Mouse (Mus musculus) hindbrain, embryonic 15.5 days (tissue): ENCODE measurements around the gene Pcolce2. TPM values are rescaled to one million over a fixed set of nuclear protein-coding genes. Genes with fewer than 3 reads are reported as not detected.
"Not testable (repeated sequence)": the region's sequence is repeated elsewhere in the genome, so short reads cannot be mapped to it uniquely, and the experiment has no call there.

ENCODE experiments used
- ATAC-seq: fragments of 200-750 bp; cut with Nextera tagmentation; 2 replicates; pipeline ENCODE4 v1.8.0; 2017; ENCODE audit warnings: low read depth, moderate number of reproducible peaks, moderate TSS enrichment; ENCODE audit not compliant: low FRiP score
- H3K27ac ChIP-seq: fragments of 300-500 bp; sonication (generic); replicated peaks from 2 replicates; pipeline ENCODE4 v1.5.1; 2015; ENCODE audit warnings: mild to moderate bottlenecking, inconsistent platforms
- H3K27me3 ChIP-seq: fragments of 300-500 bp; sonication (generic); 2 replicates; pipeline ENCODE4 v1.6.1; 2015; ENCODE audit warnings: control low read depth, inconsistent platforms
- H3K36me3 ChIP-seq: fragments of 300-500 bp; sonication (generic); 2 replicates; pipeline ENCODE4 v1.6.1; 2015; ENCODE audit warnings: control low read depth, inconsistent platforms
- H3K4me1 ChIP-seq: fragments of 300-500 bp; sonication (generic); replicated peaks from 2 replicates; pipeline ENCODE4 v1.6.1; 2015; ENCODE audit warnings: control low read depth, inconsistent platforms
- H3K4me2 ChIP-seq: fragments of 300-500 bp; sonication (generic); 2 replicates; pipeline ENCODE4 v1.6.1; 2015; ENCODE audit warnings: moderate library complexity, mild to moderate bottlenecking, inconsistent platforms
- H3K4me3 ChIP-seq: fragments of 300-500 bp; sonication (generic); 2 replicates; pipeline ENCODE4 v1.5.1; 2015; ENCODE audit warnings: mild to moderate bottlenecking, inconsistent platforms
- H3K9ac ChIP-seq: fragments of 300-500 bp; sonication (generic); 2 replicates; pipeline ENCODE4 v1.6.1; 2015; ENCODE audit warnings: inconsistent platforms
- H3K9me3 ChIP-seq: fragments of 300-500 bp; sonication (generic); 2 replicates; pipeline ENCODE4 v1.6.1; 2016; ENCODE audit warnings: control low read depth, inconsistent platforms
- WGBS: fragments of 180-500 bp; shearing (Covaris S2); methylation state at CpG from one replicate; pipeline ENCODE4 v1.1.7; 2015; 5-methylcytosine and 5-hydroxymethylcytosine counted together
- polyA plus RNA-seq: library from polyadenylated mRNA; unstranded; fragments of >200 nt; fragmentation: Nextera tagmentation; extraction: Ambion mirVana; gene quantifications from 2 replicates; pipeline ENCODE4 v1.2.1, GENCODE M21; 2015

Gene Pcolce2
- polyA plus RNA-seq, 1 experiment from 2014 or later, result 1.9 TPM

- WGBS, result 81% methylated on average over 14 of the region's 14 CpGs
- Histone ChIP-seq H3K9me3 (no peaks in the 10 kb centered on the region), H3K27ac (no peak overlapping the region), H3K4me1 (0 out of 2 replicates have a peak, but pooled peaks cover 5% of the 10 kb centered on the region), H3K9ac (no peak overlapping the region), H3K4me2 (no peak overlapping the region), H3K4me3 (no peak overlapping the region), H3K27me3 (no peaks in the 10 kb centered on the region), H3K36me3 (no peaks in the 10 kb centered on the region)
- no peak for ATAC-seq
Measured at GRCm38 (mm10) chr9:95614861-95615615, 22.4 kb upstream of the Pcolce2 start.

DNA sequence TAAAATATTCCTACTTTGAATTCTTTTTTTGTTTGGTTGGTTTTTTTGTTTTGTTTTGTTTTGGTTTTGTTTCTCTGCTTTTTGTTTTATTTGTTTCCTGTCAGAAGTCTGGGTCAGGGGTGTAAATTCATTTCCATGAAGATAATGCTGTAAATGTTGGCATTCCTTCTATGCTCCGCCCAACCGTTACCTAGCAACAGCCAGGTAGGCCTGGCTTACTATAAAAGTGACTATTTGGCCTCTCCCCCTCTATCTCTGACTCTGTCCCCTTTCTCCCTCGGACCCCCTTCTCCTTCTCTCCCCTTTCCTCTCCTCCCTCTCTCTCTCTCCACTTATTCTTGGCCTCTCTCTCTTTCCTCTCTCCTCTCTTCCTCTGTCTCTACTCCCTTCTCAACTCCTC lies 21.4 kb upstream of the Pcolce2 start:
- no peak overlapping the region for H3K9ac ChIP-seq
- no peaks in the 10 kb centered on the region for H3K36me3 ChIP-seq
- H3K27ac ChIP-seq, result no peak overlapping the region
- 79% methylated on average over 3 of the region's 3 CpGs for WGBS
- H3K4me2 ChIP-seq, result no peak overlapping the region
- H3K27me3 ChIP-seq, result no peaks in the 10 kb centered on the region
- H3K9me3 ChIP-seq, result no peaks in the 10 kb centered on the region
- H3K4me1 ChIP-seq, result 0 out of 2 replicates have a peak, but pooled peaks cover 5% of the 10 kb centered on the region
- H3K4me3 ChIP-seq, result no peak overlapping the region
- no peak for ATAC-seq

DNA sequence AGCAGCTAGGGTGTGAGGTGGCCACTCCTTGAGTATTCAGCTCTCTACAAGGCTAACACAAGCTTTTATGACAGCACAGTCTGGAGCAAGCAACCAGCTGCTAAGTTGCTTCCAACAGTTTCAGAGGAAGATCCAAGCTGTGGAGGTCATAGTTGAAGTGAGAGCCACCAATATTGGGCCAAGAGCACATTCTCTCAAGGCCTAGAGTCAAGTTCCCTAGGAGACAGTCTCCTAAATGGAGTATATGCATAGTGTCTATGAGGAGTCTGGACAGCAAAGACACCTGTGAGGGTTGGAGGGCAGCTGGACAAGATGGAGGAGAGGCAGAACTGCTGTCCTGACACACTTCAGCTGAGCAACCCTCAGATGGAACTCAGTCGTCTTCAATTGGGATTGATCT lies 18.8 kb upstream of the Pcolce2 start:
- H3K9me3 ChIP-seq, result no peaks in the 10 kb centered on the region
- H3K4me1 ChIP-seq, result 0 out of 2 replicates have a peak, but pooled peaks cover 5% of the 10 kb centered on the region
- ATAC-seq, result no peak
- H3K4me2 ChIP-seq, result no peak overlapping the region
- no peaks in the 10 kb centered on the region for H3K36me3 ChIP-seq
- H3K4me3 ChIP-seq, result no peak overlapping the region
- H3K27ac ChIP-seq, result no peak overlapping the region
- WGBS, result 67% methylated on average over 1 of the region's 1 CpGs
- H3K27me3 ChIP-seq, result no peaks in the 10 kb centered on the region
- H3K9ac ChIP-seq, result no peak overlapping the region

GRCm38 (mm10) chr9:95624072-95624471 lies 13.3 kb upstream of the Pcolce2 start:
- no peaks in the 10 kb centered on the region for H3K36me3 ChIP-seq
- 90% methylated on average over 3 of the region's 3 CpGs for WGBS
- no peak overlapping the region for H3K27ac ChIP-seq
- ATAC-seq, result no peak
- H3K27me3 ChIP-seq, result no peaks in the 10 kb centered on the region
- no peak overlapping the region for H3K4me2 ChIP-seq
- H3K4me1 ChIP-seq, result no peaks in the 10 kb centered on the region
- H3K9ac ChIP-seq, result no peak overlapping the region
- H3K4me3 ChIP-seq, result no peak overlapping the region
- no peaks in the 10 kb centered on the region for H3K9me3 ChIP-seq

DNA sequence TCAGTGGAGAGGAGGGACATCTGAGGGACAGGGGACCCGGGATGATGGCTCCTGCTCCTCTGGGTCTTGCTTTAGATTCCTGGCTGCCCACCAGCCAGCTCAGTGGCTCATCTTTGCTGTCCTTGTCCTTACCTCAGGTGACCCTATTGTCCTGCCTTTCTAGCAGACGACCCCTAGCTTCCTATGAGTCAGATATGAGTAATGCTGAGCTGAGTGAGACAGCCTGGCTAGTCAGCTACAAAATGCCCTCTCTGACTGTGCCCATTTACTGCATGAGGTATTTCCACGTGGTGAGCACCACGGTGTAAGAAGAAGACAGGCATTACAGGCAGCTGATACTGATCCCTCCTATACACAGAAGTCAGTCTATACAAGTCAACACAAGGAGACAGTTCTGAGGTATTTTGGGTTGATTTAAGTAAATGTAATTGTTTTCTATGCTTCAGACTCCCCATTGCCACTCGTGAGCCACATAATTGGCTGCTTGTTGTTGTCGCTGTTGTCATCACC lies 8.9 kb upstream of the Pcolce2 start:
- 85% methylated on average over 6 of the region's 6 CpGs for WGBS
- H3K27me3 ChIP-seq, result no peaks in the 10 kb centered on the region
- no peak overlapping the region for H3K4me2 ChIP-seq
- no peaks in the 10 kb centered on the region for H3K9me3 ChIP-seq
- H3K27ac ChIP-seq, result no peak overlapping the region
- no peaks in the 10 kb centered on the region for H3K4me1 ChIP-seq
- H3K9ac ChIP-seq, result no peak overlapping the region
- no peaks in the 10 kb centered on the region for H3K36me3 ChIP-seq
- H3K4me3 ChIP-seq, result no peak overlapping the region
- no peak for ATAC-seq

DNA sequence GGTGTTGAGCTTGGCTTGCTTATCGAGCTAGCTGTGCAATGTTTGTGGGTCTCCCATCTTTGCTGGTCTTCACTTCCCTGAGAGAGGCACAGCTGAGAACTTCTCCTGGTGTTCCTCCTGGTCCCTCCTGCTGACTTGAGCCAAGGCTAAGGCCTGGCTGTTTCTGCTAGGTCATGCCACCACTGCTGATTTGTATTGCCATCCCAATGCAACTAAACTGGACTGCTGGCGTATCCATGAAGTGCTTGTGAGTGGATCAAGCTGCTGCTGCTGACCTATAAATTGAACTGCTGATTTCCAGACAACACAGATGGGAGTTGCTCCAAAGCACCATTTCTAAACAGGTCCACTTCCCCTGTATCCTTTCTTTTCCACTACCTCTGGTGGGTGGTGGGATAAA lies 7.8 kb upstream of the Pcolce2 start:
- 96% methylated on average over 2 of the region's 2 CpGs for WGBS
- not testable (repeated sequence) for H3K9ac ChIP-seq, H3K4me3 ChIP-seq

GRCm38 (mm10) chr9:95636395-95636794 lies 1.0 kb upstream of the Pcolce2 start:
- peak overlapping the region; percentile 72; the same call in 1 of the 2 replicates for H3K4me3 ChIP-seq
- ATAC-seq, result no peak
- no peak overlapping the region for H3K27ac ChIP-seq
- H3K4me1 ChIP-seq, result peaks cover 13% of the 10 kb centered on the region
- H3K27me3 ChIP-seq, result peaks cover 10% of the 10 kb centered on the region; the same call in 1 of the 2 replicates
- H3K9ac ChIP-seq, result no peak overlapping the region
- peak overlapping the region; percentile 99 for H3K4me2 ChIP-seq
- no peaks in the 10 kb centered on the region for H3K9me3 ChIP-seq
- 79% methylated on average over 4 of the region's 4 CpGs for WGBS
- H3K36me3 ChIP-seq, result no peaks in the 10 kb centered on the region

More for the DNA sequence above, 7.8 kb upstream of the Pcolce2 start:
- H3K27ac ChIP-seq, H3K9me3 ChIP-seq, H3K4me1 ChIP-seq, H3K27me3 ChIP-seq, H3K36me3 ChIP-seq, H3K4me2 ChIP-seq, ATAC-seq: not testable (repeated sequence)

GRCm38 (mm10) chr9:95639919-95640318 lies 2.5 kb downstream of the Pcolce2 start:
- H3K9me3 ChIP-seq, result no peaks in the 10 kb centered on the region
- no peak for ATAC-seq
- 44% methylated on average over 4 of the region's 4 CpGs for WGBS

DNA sequence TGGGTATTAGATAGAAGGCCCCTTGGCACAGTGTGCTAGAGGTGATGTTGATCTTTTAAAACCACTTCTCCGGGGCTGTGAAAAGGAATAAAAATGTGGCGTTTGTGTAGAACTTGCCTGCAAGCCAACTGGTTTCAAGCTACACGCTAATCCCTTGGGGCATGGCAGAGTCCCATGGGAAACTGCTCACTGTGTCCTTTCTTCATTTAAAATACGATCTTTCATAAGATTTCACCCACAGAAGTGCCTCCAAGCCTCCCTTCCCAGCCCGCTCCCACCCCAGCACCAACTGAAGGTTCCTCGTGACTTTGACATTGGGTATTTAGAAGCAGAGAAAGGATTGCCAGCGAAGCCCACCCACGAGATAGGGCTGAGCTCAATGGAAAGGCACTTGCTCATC lies 8.5 kb downstream of the Pcolce2 start:
- H3K4me3 ChIP-seq, result no peak overlapping the region
- H3K36me3 ChIP-seq, result no peaks in the 10 kb centered on the region
- 94% methylated on average over 8 of the region's 8 CpGs for WGBS
- ATAC-seq, result no peak
- no peak overlapping the region for H3K9ac ChIP-seq
- 0 out of 2 replicates have a peak, but pooled peaks cover 2% of the 10 kb centered on the region for H3K27me3 ChIP-seq
- H3K4me2 ChIP-seq, result no peak overlapping the region
- no peak overlapping the region for H3K27ac ChIP-seq
- H3K9me3 ChIP-seq, result no peaks in the 10 kb centered on the region
- no peaks in the 10 kb centered on the region for H3K4me1 ChIP-seq

More at GRCm38 (mm10) chr9:95639919-95640318, 2.5 kb downstream of the Pcolce2 start:
- Histone ChIP-seq H3K4me3 (no peak overlapping the region), H3K4me1 (peaks cover 13% of the 10 kb centered on the region), H3K9ac (no peak overlapping the region), H3K36me3 (no peaks in the 10 kb centered on the region), H3K27me3 (peaks cover 12% of the 10 kb centered on the region; the same call in 1 of the 2 replicates), H3K4me2 (no peak overlapping the region), H3K27ac (no peak overlapping the region)

- no peak overlapping the region for H3K9ac ChIP-seq
- no peaks in the 10 kb centered on the region for H3K36me3 ChIP-seq
- H3K4me1 ChIP-seq, result no peaks in the 10 kb centered on the region
- H3K27me3 ChIP-seq, result no peaks in the 10 kb centered on the region
- WGBS, result 87% methylated on average over 6 of the region's 6 CpGs
- H3K4me2 ChIP-seq, result no peak overlapping the region
- H3K27ac ChIP-seq, result no peak overlapping the region
- no peak for ATAC-seq
- no peaks in the 10 kb centered on the region for H3K9me3 ChIP-seq
- no peak overlapping the region for H3K4me3 ChIP-seq
Measured at GRCm38 (mm10) chr9:95653363-95653762, 16.0 kb downstream of the Pcolce2 start.

DNA sequence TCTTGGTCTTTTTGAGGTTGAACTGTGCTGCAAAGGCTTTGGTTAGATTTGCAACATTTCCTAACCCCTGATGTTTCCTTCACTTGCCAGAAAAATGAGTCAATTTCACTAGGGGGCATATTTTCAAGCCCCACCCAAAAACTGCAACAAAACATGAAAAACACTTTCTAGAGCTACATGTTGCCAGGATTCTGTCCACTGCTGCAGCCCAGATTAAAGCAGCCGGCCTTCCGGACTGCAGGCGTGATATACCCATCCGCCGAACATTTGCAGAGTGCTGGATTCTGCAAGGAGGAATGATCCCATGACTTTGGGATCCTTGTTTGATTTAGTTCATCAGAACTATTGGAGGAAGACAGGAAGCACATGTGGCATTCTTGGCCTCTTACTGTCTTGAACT lies 17.0 kb downstream of the Pcolce2 start:
- H3K9ac ChIP-seq, result no peak overlapping the region
- H3K9me3 ChIP-seq, result no peaks in the 10 kb centered on the region
- 96% methylated on average over 5 of the region's 5 CpGs for WGBS
- no peak overlapping the region for H3K4me3 ChIP-seq
- no peak for ATAC-seq
- H3K27me3 ChIP-seq, result no peaks in the 10 kb centered on the region
- H3K4me1 ChIP-seq, result no peaks in the 10 kb centered on the region
- no peak overlapping the region for H3K4me2 ChIP-seq
- no peaks in the 10 kb centered on the region for H3K36me3 ChIP-seq
- H3K27ac ChIP-seq, result no peak overlapping the region

- Histone ChIP-seq H3K9ac (no peak overlapping the region), H3K27ac (no peak overlapping the region), H3K27me3 (no peaks in the 10 kb centered on the region), H3K4me3 (no peak overlapping the region), H3K4me1 (no peaks in the 10 kb centered on the region), H3K4me2 (no peak overlapping the region), H3K36me3 (no peaks in the 10 kb centered on the region), H3K9me3 (no peaks in the 10 kb centered on the region)
- no peak for ATAC-seq
- 93% methylated on average over 2 of the region's 2 CpGs for WGBS
Measured at GRCm38 (mm10) chr9:95657941-95658340, 20.5 kb downstream of the Pcolce2 start.
